Mouse (Mus musculus): ENCODE measurements at regions not wholly inside any gene's neighbourhood (a gene's known extent, or its start where the extent isn't known, plus 50 kb on each side); places are given as distances from the start of the nearest gene placed in this dataset.
A peak's percentile ranks its signal among the peaks of the same experiment; 100 is the strongest.

DNA sequence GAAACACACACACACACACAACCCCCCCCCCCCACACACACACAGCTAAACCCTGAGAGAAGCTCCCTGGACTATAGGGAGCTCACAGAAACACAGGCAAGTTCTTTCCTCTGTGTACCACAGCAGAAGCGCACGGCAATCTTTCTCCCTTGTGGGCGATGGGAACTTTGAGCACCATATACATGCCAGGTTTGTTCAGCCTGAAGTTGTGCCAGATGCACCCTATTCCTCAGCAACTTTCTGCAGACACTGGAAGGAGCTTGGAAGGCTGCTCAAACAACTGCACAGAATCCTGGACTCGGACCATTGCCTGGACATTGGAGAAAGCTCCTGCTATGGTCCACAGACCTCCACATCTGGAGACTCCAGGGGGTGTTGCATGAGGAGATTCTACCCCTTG, 74.3 kb upstream of the Zcchc13 start:
- Histone ChIP-seq H3K36me3 (ENCODE audit: control insufficient read depth, insufficient read depth, low read length) (no peaks in the 10 kb centered on the region), H3K27me3 (ENCODE audit: control insufficient read depth, insufficient read depth, low read length) (no peaks in the 10 kb centered on the region), H3K27ac (ENCODE audit: insufficient read depth, low read length) (no peak overlapping the region), H3K4me3 (ENCODE audit: extremely low read depth, insufficient read depth, insufficient read length) (no peak overlapping the region), H3K4me1 (ENCODE audit: control insufficient read depth, insufficient read depth, insufficient read length) (peaks cover 3% of the 10 kb centered on the region; the same call in 1 of the 2 replicates)
- no peak for DNase-seq (ENCODE audit: low read depth in 1 of 2, low spot score in 2 of 2)
- 78% methylated on average over 4 of the region's 4 CpGs for WGBS
- TF ChIP-seq CTCF (IDR thresholded peaks at IDR 0.05; ENCODE audit: extremely low read depth, insufficient read depth, insufficient read length, insufficient replicate concordance), result no peak
- no peak for TF ChIP-seq POLR2A (IDR thresholded peaks at IDR 0.05; ENCODE audit: low read depth, low read length)

DNA sequence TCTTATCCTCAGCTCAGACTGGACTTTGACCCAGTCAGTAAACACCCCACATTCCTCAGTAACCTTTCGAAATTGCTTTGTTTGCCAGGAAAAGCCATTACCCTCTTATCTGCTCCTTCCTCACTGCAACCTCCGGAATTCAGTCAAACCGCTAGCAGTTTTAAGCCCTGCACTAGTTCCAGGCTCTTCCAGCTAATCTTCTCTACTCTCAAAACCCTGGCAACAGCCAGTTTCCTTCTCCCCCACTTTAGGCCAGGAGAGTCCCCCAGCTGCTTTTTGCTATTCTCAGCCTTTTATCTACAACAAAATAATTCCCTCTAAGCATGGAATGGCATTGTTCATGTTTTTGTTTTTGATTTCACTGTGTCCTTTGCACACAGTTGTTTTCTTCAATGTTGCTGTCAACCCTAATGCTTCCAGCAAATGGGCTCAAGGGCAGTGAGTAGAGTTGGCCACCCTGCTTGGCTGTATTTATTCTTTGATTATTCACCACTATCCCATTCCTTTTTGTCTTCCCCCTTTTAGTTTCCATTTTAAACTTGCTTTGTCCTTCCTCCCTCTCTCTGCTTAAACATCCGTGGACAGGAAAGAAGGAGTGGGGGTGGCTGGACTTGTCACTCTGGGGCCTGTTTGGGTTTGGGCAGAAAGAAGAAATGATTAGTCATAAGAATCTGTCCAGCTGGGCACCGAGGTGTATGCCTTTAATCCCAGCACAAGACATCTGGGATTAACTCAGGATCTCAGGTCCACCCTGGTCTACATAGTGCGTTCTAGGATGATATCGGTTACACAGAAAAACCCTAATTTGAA, 73.5 kb upstream of the Zcchc13 start:
- WGBS, result 60% methylated on average over 7 of the region's 7 CpGs
- H3K4me3 ChIP-seq (ENCODE audit: extremely low read depth, insufficient read depth, insufficient read length), result no peak overlapping the region
- DNase-seq (ENCODE audit: low read depth in 1 of 2, low spot score in 2 of 2), result no peak
- TF ChIP-seq CTCF (IDR thresholded peaks at IDR 0.05; ENCODE audit: extremely low read depth, insufficient read depth, insufficient read length, insufficient replicate concordance), result no peak
- no peak for TF ChIP-seq POLR2A (IDR thresholded peaks at IDR 0.05; ENCODE audit: low read depth, low read length)
- H3K4me1 ChIP-seq (ENCODE audit: control insufficient read depth, insufficient read depth, insufficient read length), result no peaks in the 10 kb centered on the region; the same call in 1 of the 2 replicates
- H3K27me3 ChIP-seq (ENCODE audit: control insufficient read depth, insufficient read depth, low read length), result no peaks in the 10 kb centered on the region
- peak overlapping the region; percentile 15; the same call in 1 of the 2 replicates for H3K27ac ChIP-seq (ENCODE audit: insufficient read depth, low read length)
- no peaks in the 10 kb centered on the region for H3K36me3 ChIP-seq (ENCODE audit: control insufficient read depth, insufficient read depth, low read length)

DNA sequence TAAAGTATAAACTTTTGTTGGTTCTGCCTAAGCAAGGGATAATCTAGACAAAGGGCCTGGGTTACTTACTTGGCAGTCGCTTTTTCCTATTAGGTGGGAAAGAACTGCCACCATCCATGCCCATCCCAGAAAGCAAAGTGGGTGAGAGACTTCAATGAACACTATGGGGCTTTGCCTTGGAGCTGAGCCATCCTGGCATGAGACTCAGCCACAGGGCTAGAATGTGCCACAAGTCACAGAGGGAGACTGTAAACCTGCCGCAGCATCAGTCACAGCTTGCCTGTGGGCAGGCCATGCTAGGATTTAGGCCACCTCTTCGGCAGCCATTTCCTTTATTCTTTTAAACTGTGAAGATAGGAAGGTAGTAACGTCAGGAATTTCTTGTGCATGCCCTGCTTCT, 72.9 kb upstream of the Zcchc13 start:
- H3K27me3 ChIP-seq (ENCODE audit: control insufficient read depth, insufficient read depth, low read length), result no peaks in the 10 kb centered on the region
- H3K27ac ChIP-seq (ENCODE audit: insufficient read depth, low read length), result no peak overlapping the region
- 87% methylated on average over 4 of the region's 4 CpGs for WGBS
- DNase-seq (ENCODE audit: low read depth in 1 of 2, low spot score in 2 of 2), result no peak
- no peak overlapping the region for H3K4me3 ChIP-seq (ENCODE audit: extremely low read depth, insufficient read depth, insufficient read length)
- H3K36me3 ChIP-seq (ENCODE audit: control insufficient read depth, insufficient read depth, low read length), result no peaks in the 10 kb centered on the region
- no peak for TF ChIP-seq POLR2A (IDR thresholded peaks at IDR 0.05; ENCODE audit: low read depth, low read length)
- no peaks in the 10 kb centered on the region; the same call in 1 of the 2 replicates for H3K4me1 ChIP-seq (ENCODE audit: control insufficient read depth, insufficient read depth, insufficient read length)

DNA sequence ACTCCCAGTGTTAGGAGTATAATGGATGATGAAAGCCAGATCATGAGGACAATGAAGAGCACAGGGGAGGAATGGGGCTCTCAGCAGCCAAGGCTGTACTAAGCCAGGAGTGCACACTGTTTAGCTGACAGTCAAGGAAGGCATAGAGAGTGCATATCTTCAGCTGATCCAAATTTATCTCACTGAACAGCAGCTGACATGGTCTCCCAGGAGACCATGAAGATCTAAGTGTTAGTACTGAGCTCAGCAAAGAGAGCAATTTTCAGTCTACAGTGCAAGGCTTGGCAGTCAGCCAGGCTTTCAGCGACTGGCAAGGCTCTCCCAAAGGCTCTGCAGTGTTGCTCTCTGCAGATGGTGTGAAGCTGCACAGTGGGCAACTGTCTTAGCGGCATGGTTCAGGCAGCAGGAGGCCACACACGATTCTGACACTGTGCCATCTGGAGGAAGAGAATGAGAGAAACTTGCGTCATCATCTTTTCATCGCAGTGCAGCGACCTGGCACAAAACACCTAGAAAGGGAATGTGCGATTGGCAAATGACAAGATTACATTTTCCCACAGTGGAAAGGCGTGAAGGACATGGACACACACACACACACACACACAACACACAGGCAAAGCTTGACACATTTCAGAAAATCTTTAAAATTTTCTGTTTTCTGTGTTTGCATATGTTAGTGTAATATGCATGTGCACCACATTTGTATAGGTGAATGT, 66.7 kb upstream of the Zcchc13 start:
- H3K27ac ChIP-seq (ENCODE audit: insufficient read depth, low read length), result no peak overlapping the region
- no peaks in the 10 kb centered on the region; the same call in 1 of the 2 replicates for H3K36me3 ChIP-seq (ENCODE audit: control insufficient read depth, insufficient read depth, low read length)
- no peak overlapping the region for H3K4me3 ChIP-seq (ENCODE audit: extremely low read depth, insufficient read depth, insufficient read length)
- H3K27me3 ChIP-seq (ENCODE audit: control insufficient read depth, insufficient read depth, low read length), result no peaks in the 10 kb centered on the region
- 54% methylated on average over 8 of the region's 8 CpGs for WGBS
- no peak for DNase-seq (ENCODE audit: low read depth in 1 of 2, low spot score in 2 of 2)
- no peaks in the 10 kb centered on the region for H3K4me1 ChIP-seq (ENCODE audit: control insufficient read depth, insufficient read depth, insufficient read length)
- TF ChIP-seq POLR2A (IDR thresholded peaks at IDR 0.05; ENCODE audit: low read depth, low read length), result no peak
- no peak for TF ChIP-seq CTCF (IDR thresholded peaks at IDR 0.05; ENCODE audit: extremely low read depth, insufficient read depth, insufficient read length, insufficient replicate concordance)

DNA sequence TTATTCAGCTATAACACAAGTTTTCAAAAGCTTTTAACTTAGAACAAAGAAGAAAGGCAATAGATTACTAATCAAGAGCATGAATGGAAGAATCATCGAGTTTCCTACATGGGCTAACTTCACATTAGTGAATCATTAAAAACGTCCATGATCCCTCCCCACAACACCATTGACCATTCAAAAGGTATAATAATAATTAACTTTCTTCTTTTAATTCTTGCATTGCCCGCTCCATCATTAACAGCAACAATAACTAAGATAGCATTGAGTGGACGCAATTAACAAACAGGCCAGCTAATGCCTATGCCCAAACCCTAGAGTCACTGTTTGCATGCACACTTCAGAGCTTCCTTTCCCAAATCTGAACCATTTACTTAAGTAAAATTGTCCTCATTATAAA, 57.0 kb upstream of the Zcchc13 start:
- Histone ChIP-seq H3K27ac (ENCODE audit: insufficient read depth, low read length) (no peak overlapping the region), H3K27me3 (ENCODE audit: control insufficient read depth, insufficient read depth, low read length) (no peaks in the 10 kb centered on the region), H3K4me1 (ENCODE audit: control insufficient read depth, insufficient read depth, insufficient read length) (no peaks in the 10 kb centered on the region; the same call in 1 of the 2 replicates), H3K36me3 (ENCODE audit: control insufficient read depth, insufficient read depth, low read length) (no peaks in the 10 kb centered on the region), H3K4me3 (ENCODE audit: extremely low read depth, insufficient read depth, insufficient read length) (no peak overlapping the region)
- no peak for TF ChIP-seq POLR2A (IDR thresholded peaks at IDR 0.05; ENCODE audit: low read depth, low read length)
- TF ChIP-seq CTCF (IDR thresholded peaks at IDR 0.05; ENCODE audit: extremely low read depth, insufficient read depth, insufficient read length, insufficient replicate concordance), result no peak
- WGBS, result 94% methylated on average over 4 of the region's 4 CpGs
- no peak for DNase-seq (ENCODE audit: low read depth in 1 of 2, low spot score in 2 of 2)

DNA sequence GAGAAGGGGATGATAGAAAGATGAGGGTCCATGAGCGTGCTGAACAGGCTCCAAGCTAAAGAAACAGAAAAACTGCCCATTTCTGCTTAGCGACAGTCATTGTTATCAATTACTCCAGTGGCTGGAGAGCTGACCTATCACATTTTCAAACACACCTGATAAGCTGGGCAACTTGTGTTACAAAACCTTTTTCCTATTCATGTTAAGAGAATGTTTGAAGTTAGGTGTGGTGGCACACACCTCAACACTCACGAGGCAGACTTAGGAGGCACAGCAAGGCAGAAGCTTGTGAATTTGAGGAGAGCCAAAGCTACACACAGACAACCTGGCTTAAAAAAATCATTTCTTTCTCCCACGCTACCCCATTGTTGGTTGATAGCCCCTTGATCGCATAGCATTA, 50.9 kb upstream of the Zcchc13 start:
- Histone ChIP-seq H3K4me1 (ENCODE audit: control insufficient read depth, insufficient read depth, insufficient read length) (no peaks in the 10 kb centered on the region), H3K4me3 (ENCODE audit: extremely low read depth, insufficient read depth, insufficient read length) (no peak overlapping the region), H3K27ac (ENCODE audit: insufficient read depth, low read length) (no peak overlapping the region), H3K27me3 (ENCODE audit: control insufficient read depth, insufficient read depth, low read length) (no peaks in the 10 kb centered on the region), H3K36me3 (ENCODE audit: control insufficient read depth, insufficient read depth, low read length) (peaks cover 2% of the 10 kb centered on the region; the same call in 1 of the 2 replicates)
- TF ChIP-seq CTCF (IDR thresholded peaks at IDR 0.05; ENCODE audit: extremely low read depth, insufficient read depth, insufficient read length, insufficient replicate concordance), result no peak
- TF ChIP-seq POLR2A (IDR thresholded peaks at IDR 0.05; ENCODE audit: low read depth, low read length), result no peak
- no peak for DNase-seq (ENCODE audit: low read depth in 1 of 2, low spot score in 2 of 2)
- 95% methylated on average over 5 of the region's 5 CpGs for WGBS

All from spleen, adult 2 months (tissue).